Mouse (Mus musculus) cerebellum, adult 11 months (tissue): Measurements from ENCODE around the gene Fbxo31.
A peak's percentile ranks its signal among the peaks of the same experiment; 100 is the strongest.

Experiments
- DNase-seq: peaks from one replicate; pipeline ENCODE4 v3.0.0; 2022

The Fbxo31 gene

DNA sequence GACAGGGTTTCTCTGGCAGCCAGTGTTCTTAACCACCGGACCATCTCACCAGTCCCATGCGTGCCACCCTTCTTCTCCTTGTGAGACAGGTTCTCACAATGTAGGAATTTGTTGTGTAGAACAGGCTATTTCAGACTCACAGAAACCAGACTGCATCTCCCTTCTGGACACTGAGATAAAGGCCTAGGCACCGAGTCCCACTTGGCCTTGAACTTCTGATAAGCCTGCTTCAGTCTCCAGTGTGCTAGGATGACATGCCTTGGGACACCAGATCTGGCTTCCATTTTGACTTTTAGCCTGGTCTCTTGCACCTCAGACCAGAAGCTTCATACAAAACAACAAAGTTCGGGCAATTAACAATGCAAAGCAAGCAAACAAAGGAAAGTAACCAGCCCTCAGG lies 10.1 kb upstream of the Fbxo31 start:
- DNase-seq = no peak

DNA sequence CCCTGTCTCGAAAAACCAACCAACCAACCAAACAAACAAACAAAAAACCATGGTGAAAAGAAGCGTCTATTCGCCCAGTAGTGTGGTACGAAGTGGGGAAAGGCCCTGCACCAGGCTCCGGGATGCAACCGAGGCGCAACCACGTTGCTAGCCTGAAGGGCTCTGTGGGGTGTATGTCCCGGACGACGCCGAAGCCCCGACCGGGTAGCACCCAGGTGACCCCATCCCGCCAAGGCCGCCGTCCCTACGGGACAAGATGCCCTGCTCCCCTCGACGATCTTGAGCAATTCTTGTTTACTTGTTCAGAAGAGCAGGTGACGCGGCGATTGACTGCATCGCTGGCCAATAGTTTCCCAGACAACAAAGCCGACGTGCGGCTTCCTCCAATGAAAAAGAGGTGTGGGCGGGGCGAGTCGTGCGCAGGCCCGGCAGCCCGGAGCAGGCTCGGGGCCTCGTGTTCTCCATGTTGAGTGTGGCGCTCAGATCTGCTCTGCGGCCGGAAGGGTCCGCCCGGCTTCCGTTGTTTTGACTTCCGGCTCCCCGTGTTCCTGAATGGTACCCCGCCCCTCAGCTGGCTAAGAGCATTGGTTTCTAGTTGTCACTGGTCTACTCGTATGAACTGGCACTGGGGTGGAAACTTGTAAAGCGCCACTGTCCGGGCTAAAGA lies 6.7 kb upstream of the Fbxo31 start:
- DNase-seq = peak; percentile 99

DNA sequence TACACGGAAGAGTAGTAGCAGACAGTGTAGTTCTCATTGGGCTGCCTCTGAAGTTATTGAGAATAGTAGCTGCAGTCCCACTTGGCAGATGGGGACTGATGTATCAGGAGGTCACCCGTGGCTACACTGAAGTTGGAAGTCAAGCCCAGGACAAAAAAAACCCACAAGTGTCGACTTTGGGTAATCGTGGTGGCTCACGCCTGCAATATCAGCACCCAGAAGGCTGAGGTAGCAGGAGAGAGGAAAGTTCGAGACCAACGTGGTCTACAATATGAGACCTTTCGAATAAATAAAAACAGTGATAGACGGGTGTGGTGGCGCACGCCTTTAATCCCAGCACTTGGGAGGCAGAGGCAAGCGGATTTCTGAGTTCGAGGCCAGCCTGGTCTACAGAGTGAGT lies 6.1 kb upstream of the Fbxo31 start:
- no peak for DNase-seq

- DNase-seq = no peak
Measured at GRCm38 (mm10) chr8:121583653-121584052, 5.0 kb upstream of the Fbxo31 start.

- DNase-seq = no peak
Measured at GRCm38 (mm10) chr8:121580465-121580864, 1.9 kb upstream of the Fbxo31 start.

- no peak for DNase-seq
Measured at GRCm38 (mm10) chr8:121577751-121578675, 593 bp downstream of the Fbxo31 start.

DNA sequence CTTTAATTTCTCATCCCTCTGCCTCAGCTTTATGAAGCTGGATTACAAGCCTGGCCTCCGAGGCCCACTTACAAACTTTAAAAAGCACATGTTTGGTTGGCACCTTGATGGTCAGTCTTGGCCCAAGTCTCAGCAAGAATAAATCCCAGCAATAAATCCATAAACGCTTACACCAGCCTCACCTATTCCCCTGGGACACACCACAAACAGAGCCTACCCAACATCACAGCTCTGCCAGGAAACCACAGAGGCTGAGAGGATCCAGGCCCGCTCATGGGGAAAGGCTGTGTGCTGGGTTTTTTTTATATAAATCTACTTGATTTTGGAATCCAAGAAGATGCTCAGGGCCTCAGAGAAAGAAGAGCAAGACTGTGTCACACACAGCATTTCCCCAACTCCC lies 2.9 kb downstream of the Fbxo31 start:
- no peak for DNase-seq

DNA sequence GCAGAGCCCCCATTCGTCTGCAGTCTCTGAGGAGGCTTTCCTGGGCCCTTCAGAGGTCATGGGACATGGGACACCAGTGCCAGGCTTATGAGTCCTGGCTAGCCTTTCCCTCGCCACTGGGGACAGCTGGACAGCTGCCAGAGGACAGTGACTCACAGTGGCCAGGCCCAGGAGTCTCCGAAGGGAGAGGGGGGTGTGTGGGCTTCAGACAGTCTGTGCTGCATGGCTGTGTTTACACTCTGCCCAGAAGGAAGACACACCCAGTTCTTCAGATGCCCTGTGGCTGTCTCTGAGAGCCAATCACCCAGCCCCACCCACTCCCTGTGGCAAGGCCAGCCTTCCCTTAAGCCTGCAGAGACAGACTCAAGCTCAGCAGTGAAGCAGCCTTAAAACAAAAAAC lies 5.3 kb downstream of the Fbxo31 start:
- DNase-seq = peak; percentile 53

GRCm38 (mm10) chr8:121572121-121572520 lies 6.5 kb downstream of the Fbxo31 start:
- DNase-seq = no peak

- DNase-seq = no peak
Measured at GRCm38 (mm10) chr8:121570801-121571200, 7.8 kb downstream of the Fbxo31 start.

DNA sequence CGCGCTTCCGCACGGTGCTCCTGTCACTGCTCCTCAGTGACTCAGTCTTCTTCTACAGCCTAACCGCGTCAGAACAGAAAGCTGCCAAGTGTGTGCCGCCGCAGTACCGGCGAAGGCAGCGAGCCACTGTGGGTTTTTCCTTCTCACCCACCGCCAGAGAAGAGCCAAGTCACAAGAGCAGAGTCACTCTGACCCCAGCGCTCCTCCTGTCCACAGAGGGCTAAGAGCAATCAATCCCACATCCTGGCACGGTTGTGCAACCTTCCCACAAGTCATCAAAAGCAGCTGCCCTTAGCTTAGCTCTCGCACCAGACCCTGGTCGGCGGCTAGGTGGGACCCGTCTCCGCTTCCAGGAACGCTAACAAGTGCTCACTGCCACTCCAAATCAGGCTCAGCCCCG lies 8.3 kb downstream of the Fbxo31 start:
- DNase-seq = no peak

- no peak for DNase-seq
Measured at GRCm38 (mm10) chr8:121568321-121568720, 10.3 kb downstream of the Fbxo31 start.

DNA sequence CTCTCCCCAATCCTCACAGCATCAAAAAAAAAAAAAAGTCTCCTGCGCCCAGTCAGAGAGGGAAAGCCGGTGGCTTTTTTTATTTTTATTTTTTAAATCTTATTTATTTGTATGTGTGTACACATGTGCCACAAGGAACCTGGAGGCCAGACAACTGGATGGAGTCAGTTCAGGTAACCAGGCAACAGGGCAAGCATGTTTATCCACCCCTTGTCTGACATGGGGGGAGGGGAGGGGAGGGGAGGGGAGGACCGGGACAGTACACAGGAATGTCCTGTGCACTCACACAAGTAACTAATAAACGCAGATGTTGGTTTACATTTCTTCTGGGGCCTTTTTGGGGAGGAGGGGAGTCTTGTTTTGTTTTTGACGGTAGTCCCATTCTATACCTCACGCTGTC lies 14.9 kb downstream of the Fbxo31 start:
- no peak for DNase-seq

GRCm38 (mm10) chr8:121562941-121563351 lies 15.7 kb downstream of the Fbxo31 start:
- peak; percentile 56 for DNase-seq

- DNase-seq = no peak
Measured at GRCm38 (mm10) chr8:121561636-121562345, 16.8 kb downstream of the Fbxo31 start.

DNA sequence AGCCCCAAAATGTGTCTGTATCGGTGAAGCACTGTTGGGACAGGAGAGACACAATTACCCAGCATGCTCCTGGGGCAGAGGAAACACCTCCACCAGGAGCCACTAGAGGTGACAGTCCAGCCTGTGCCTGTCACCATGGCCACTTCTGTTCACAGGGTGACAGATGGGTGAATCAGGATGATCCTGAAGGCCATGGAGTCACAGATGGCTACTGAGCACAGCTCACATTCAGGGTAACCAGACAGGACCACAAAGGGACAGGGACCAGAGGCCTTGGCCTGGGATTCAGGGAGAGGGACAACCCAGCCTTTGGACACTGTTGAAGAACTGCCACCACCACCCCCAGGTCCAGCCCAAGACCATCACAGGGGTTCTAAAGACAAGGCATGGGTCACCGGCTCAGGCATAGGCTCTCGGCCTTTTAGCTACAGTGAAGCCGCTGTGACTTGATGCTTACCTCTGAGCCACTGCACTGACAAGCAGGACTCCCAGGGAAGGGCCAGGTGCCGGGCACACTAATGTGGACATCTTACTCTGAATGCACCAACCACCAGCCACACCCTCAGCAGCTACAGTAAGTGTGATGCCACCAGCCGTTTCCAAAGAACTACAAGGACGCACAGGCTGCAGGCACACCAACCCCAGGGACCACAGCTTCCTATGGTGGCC lies 18.0 kb downstream of the Fbxo31 start:
- DNase-seq = no peak

GRCm38 (mm10) chr8:121559801-121560200 lies 18.8 kb downstream of the Fbxo31 start:
- no peak for DNase-seq

DNA sequence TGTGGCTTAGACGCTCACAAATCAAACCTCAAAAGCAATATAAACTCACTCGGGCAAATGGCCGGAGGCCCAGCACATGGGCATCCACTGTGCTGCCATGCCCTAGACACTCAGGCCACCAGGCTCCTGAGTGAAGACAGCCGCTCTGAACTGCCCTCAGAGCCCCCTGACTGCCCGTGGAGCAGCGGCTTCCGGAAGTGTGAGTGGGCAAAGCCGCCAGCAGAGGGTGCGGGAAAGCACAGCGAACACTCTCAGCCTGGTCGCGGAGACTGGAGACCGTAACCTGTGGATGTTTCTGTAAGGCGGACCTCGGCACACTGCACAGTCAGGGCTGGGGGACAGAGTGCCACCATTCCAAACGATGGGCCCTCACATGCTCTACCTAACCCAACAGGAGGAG lies 20.1 kb downstream of the Fbxo31 start:
- no peak for DNase-seq

DNA sequence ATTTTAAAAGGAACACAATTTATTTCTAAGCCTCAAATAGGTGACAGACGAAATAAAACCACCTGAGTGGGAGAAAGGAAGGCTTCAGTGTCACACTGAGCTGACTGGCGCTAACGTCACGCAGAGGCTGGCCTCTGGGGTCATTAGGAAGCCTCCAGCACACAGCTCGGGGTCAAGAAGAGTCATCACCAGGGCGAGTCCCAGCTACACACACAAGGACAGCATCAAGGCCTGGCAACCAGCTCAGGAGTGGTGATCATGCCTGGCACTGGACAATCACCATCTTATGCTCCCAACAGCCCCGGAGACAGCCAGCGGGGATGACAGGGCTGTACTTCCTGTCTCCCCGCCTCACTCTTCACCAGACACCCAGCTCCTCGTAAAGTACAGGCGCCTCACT lies 20.9 kb downstream of the Fbxo31 start:
- DNase-seq = no peak

DNA sequence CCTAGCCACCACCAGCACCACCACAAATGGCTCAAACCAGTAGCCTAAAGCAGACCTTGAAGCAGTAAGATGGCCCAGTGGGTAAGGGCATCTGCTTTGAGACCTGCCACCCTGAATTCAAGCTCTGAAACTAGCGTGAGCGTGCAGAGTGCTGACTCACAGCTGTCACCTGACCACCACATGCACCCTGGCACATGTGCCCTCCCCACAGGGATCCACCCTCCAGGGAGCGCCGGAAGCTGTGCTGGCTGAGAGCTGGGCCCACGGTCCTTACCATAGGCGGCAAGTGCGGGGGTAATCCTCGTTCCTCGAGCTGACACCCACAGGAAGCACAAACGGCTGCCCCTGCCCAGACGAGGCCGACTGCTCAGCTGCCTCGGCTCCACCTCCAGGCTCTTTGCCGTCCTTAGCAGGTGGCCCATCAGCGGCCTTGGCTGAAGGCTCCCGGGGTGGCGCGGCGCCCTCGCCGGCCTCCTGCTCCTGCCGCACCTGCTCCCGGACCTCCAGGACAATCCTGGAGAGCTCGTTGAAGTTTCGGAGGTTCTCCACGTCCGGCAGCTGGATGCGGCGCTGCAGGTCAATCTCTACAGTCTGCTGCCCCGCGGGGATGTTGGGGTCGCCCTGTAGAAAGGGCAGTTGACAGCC lies 24.7 kb downstream of the Fbxo31 start:
- DNase-seq = peak; percentile 0

GRCm38 (mm10) chr8:121552506-121552905 lies 26.1 kb downstream of the Fbxo31 start:
- DNase-seq = no peak
